ENCODE assay signal across 17 mouse cellular contexts in genomic region chr15:101258420-101258819, GRCm38 (mm10). TPM values are rescaled to one million over a fixed set of nuclear protein-coding genes. Genes with fewer than 3 reads are reported as not detected.
DNase-seq lines count a peak whose midpoint lies in the region; ATAC-seq and TF ChIP-seq lines count a peak whose summit lies in the region.
"Had no signal": no experiment of that assay in that cellular context is flagged by ENCODE, and none has a peak within 500 bp of the region (broad histone marks: within the 10 kb centered on the region; RNA-seq: fewer than 3 reads in every experiment).

No protein-coding gene starts in this region.

- no peak overlapping the region for H3K9ac ChIP-seq in stomach, postnatal 0 days (ENCODE audit: low read length)
- H3K9ac ChIP-seq: embryonic facial prominence, embryonic 15.5 days; forebrain, embryonic 13.5 days; heart, embryonic 15.5 days had no signal

- no peaks in the 10 kb centered on the region for H3K36me3 ChIP-seq in stomach, postnatal 0 days (ENCODE audit: control insufficient read depth, insufficient read depth, low read length)
- H3K36me3 ChIP-seq: embryonic facial prominence, embryonic 15.5 days; heart, embryonic 15.5 days had no signal

- TF ChIP-seq EP300 in stomach, postnatal 0 days (optimal IDR thresholded peaks at IDR 0.05): no peak

- H3K27me3 ChIP-seq in stomach, postnatal 0 days (ENCODE audit: control insufficient read depth, insufficient read depth, low read length): no peaks in the 10 kb centered on the region
- H3K27me3 ChIP-seq: embryonic facial prominence, embryonic 15.5 days; heart, embryonic 15.5 days had no signal

- peak; percentile 28 for DNase-seq in gastrocnemius, adult 2 months
- no peak for DNase-seq in gastrocnemius, postnatal 4 days (ENCODE audit: low spot score in 2 of 2)
- peak; percentile 69 to 76 for DNase-seq in spleen, postnatal 36 days (ENCODE audit: low spot score in 2 of 2)
- no peak for DNase-seq in spleen, postnatal 14 days (ENCODE audit: low spot score in 2 of 2)
- peak; percentile 54 for DNase-seq in retina, postnatal 7 days (ENCODE audit: low read depth, low spot score)
- peak; percentile 86 for DNase-seq in thymus, postnatal 4 days
- no peak for DNase-seq in stomach, postnatal 0 days (ENCODE audit: low spot score)
- no peak for DNase-seq in kidney, adult 11 months

- peak overlapping the region; percentile 95 for H3K27ac ChIP-seq in gastrocnemius, adult 2 months
- no peak overlapping the region for H3K27ac ChIP-seq in stomach, postnatal 0 days (replicated peaks)
- H3K27ac ChIP-seq: embryonic facial prominence, embryonic 15.5 days; forebrain, embryonic 13.5 days; heart, embryonic 15.5 days; hindbrain, postnatal 0 days; layer of hippocampus, adult 2 months had no signal

- intact Hi-C loops in gastrocnemius, adult 2 months (cut with DNase I): no loop called here

- no peak overlapping the region for H3K4me2 ChIP-seq in stomach, postnatal 0 days (replicated peaks; ENCODE audit: low read depth)
- H3K4me2 ChIP-seq: embryonic facial prominence, embryonic 15.5 days; forebrain, embryonic 13.5 days; heart, embryonic 15.5 days; liver, embryonic 11.5 days had no signal

- H3K4me3 ChIP-seq in gastrocnemius, adult 2 months: no peak overlapping the region
- no peak overlapping the region for H3K4me3 ChIP-seq in stomach, postnatal 0 days (ENCODE audit: low read depth, low read length)
- H3K4me3 ChIP-seq: embryonic facial prominence, embryonic 15.5 days; forebrain, embryonic 13.5 days; heart, embryonic 15.5 days; layer of hippocampus, adult 2 months; myocyte had no signal

- no peaks in the 10 kb centered on the region for H3K9me3 ChIP-seq in stomach, postnatal 0 days (ENCODE audit: control insufficient read depth, low read length)
- H3K9me3 ChIP-seq: embryonic facial prominence, embryonic 15.5 days; forebrain, embryonic 13.5 days; heart, embryonic 15.5 days had no signal

- peaks cover 9% of the 10 kb centered on the region; the same call in 1 of the 2 replicates for H3K4me1 ChIP-seq in stomach, postnatal 0 days (replicated peaks; ENCODE audit: control insufficient read depth, insufficient read depth)

- no peak for TF ChIP-seq CTCF in gastrocnemius, adult 2 months (IDR thresholded peaks at IDR 0.05)
- no peak for TF ChIP-seq CTCF in stomach, postnatal 0 days (IDR thresholded peaks at IDR 0.05; ENCODE audit: low read depth)

- ATAC-seq in stomach, postnatal 0 days (ENCODE audit: low FRiP score, low TSS enrichment): no peak
- ATAC-seq: forebrain, embryonic 13.5 days; hindbrain, postnatal 0 days had no signal

- 85% methylated on average over 11 of the region's 11 CpGs for WGBS in stomach, postnatal 0 days

RNA-seq across cellular contexts. Expression of gene Nr4a1, which starts 4.4 kb away (rescaled TPM):
- total RNA-seq in gastrocnemius, adult 2 months (2021): 100 to 1,000 TPM; 143 to 146 TPM
- 10 to 100 TPM; 25.3 to 26.0 TPM for total RNA-seq in gastrocnemius, postnatal 4 days (2021)
- 9.4 and 17.1 TPM in 2 replicates for polyA plus RNA-seq in stomach, postnatal 0 days (2015; fragmentation: Nextera tagmentation; extraction: Ambion mirVana)

RNA-seq across cellular contexts. Expression of gene Atg101, which starts 25.7 kb away (rescaled TPM):
- 10 to 100 TPM; 23.7 to 32.4 TPM for total RNA-seq in gastrocnemius, adult 2 months (2021)
- 10 to 100 TPM; 24.8 to 25.8 TPM for total RNA-seq in gastrocnemius, postnatal 4 days (2021)
- polyA plus RNA-seq in stomach, postnatal 0 days (2015; fragmentation: Nextera tagmentation; extraction: Ambion mirVana): 49.3 and 50.4 TPM in 2 replicates

RNA-seq across cellular contexts. Expression of gene Grasp, which starts 34.4 kb away (rescaled TPM):
- 1 to 10 TPM; 5.8 to 5.9 TPM for total RNA-seq in gastrocnemius, adult 2 months (2021)
- total RNA-seq in gastrocnemius, postnatal 4 days (2021): 10 to 100 TPM; 14.1 to 14.7 TPM
- 2.0 TPM in 2 replicates for polyA plus RNA-seq in stomach, postnatal 0 days (2015; fragmentation: Nextera tagmentation; extraction: Ambion mirVana)

RNA-seq across cellular contexts. Expression of gene 6030408B16Rik, which starts 34.6 kb away (rescaled TPM):
- under 1 TPM; 0.20 to 0.36 TPM for total RNA-seq in gastrocnemius, adult 2 months (2021)
- total RNA-seq in gastrocnemius, postnatal 4 days (2021): under 1 TPM in 1 of 2 experiments, not detected in 1; 0.59 TPM
- polyA plus RNA-seq in stomach, postnatal 0 days (2015; fragmentation: Nextera tagmentation; extraction: Ambion mirVana): 2.4 TPM in 2 replicates
- total RNA-seq: gastrocnemius, adult 8-10 months; hindbrain, postnatal 0 days; left cerebral cortex, postnatal 25 days had no signal

Comparison
In these comparisons a context has a peak if more than half of its experiments do, and no peak if none do; other contexts are left out.
1. DNase-seq: peak in gastrocnemius, adult 2 months (single experiment), spleen, postnatal 36 days (2 of 2), retina, postnatal 7 days (single experiment) and thymus, postnatal 4 days (single experiment); none in gastrocnemius, postnatal 4 days (0 of 2), spleen, postnatal 14 days (0 of 2), stomach, postnatal 0 days (single experiment) and kidney, adult 11 months (single experiment).
2. RNA of gene Nr4a1, which starts 4.4 kb away (total RNA-seq): 143 to 146 TPM in gastrocnemius, adult 2 months; 25.3 to 26.0 TPM in gastrocnemius, postnatal 4 days; every median in the first group is over 4 times any median in the second.